In genomic region chr9:29428322-29428721, GRCm38 (mm10) we compare ENCODE assay signal across 10 mouse cellular contexts.
A peak's percentile ranks its signal among the peaks of the same experiment; 100 is the strongest.
DNase-seq lines count a peak whose midpoint lies in the region; ATAC-seq lines count a peak whose summit lies in the region.
"Had no signal": no experiment of that assay in that cellular context is flagged by ENCODE, and none has a peak within 500 bp of the region (broad histone marks: within the 10 kb centered on the region; RNA-seq: fewer than 3 reads in every experiment).

No protein-coding gene starts in this region.

- 17% methylated on average over 7 of the region's 7 CpGs for WGBS in heart, embryonic 13.5 days
- WGBS in limb, embryonic 13.5 days, result 11% methylated on average over 7 of the region's 7 CpGs

- H3K27me3 ChIP-seq in heart, embryonic 13.5 days (replicated peaks), result peaks cover 45% of the 10 kb centered on the region
- H3K27me3 ChIP-seq in limb, embryonic 13.5 days, result peaks cover 62% of the 10 kb centered on the region
- H3K27me3 ChIP-seq: liver, embryonic 15.5 days had no signal

- intact Hi-C loops in heart, postnatal 36 days (cut with DNase I), result no loop called here

- no peak for ATAC-seq in heart, embryonic 13.5 days (ENCODE audit: extremely low read depth, insufficient number of reproducible peaks, low FRiP score, low TSS enrichment)
- ATAC-seq in limb, embryonic 13.5 days (ENCODE audit: low FRiP score, low read depth), result peak; percentile 92
- ATAC-seq: Patski had no signal

- H3K4me2 ChIP-seq in heart, embryonic 13.5 days, result peak overlapping the region; percentile 25; the same call in 1 of the 2 replicates
- no peak overlapping the region for H3K4me2 ChIP-seq in limb, embryonic 13.5 days (replicated peaks)
- H3K4me2 ChIP-seq: liver, embryonic 15.5 days had no signal

- no peak for DNase-seq in heart, adult 8-10 months (ENCODE audit: low spot score)
- DNase-seq in embryo, embryonic 11.5 days (ENCODE audit: low read depth, low spot score), result peak; percentile 51
- DNase-seq in heart, postnatal 36 days, result peak; percentile 26 to 36
- DNase-seq in thymus, postnatal 14 days, result no peak
- DNase-seq in spleen, postnatal 36 days (ENCODE audit: low spot score in 2 of 2), result no peak
- DNase-seq in urinary bladder, postnatal 10 days (ENCODE audit: low spot score), result no peak

- no peaks in the 10 kb centered on the region for H3K9me3 ChIP-seq in heart, embryonic 13.5 days
- H3K9me3 ChIP-seq in limb, embryonic 13.5 days, result no peaks in the 10 kb centered on the region
- H3K9me3 ChIP-seq: liver, embryonic 15.5 days had no signal

- no peak overlapping the region for H3K27ac ChIP-seq in heart, embryonic 13.5 days (replicated peaks)
- 0 out of 2 replicates have a peak overlapping the region, but pooled peaks have one; percentile 28 for H3K27ac ChIP-seq in limb, embryonic 13.5 days
- H3K27ac ChIP-seq: liver, embryonic 15.5 days had no signal

- peaks cover 16% of the 10 kb centered on the region for H3K4me1 ChIP-seq in heart, embryonic 13.5 days
- H3K4me1 ChIP-seq in limb, embryonic 13.5 days, result peaks cover 14% of the 10 kb centered on the region
- H3K4me1 ChIP-seq: liver, embryonic 15.5 days had no signal

- no peaks in the 10 kb centered on the region for H3K36me3 ChIP-seq in heart, embryonic 13.5 days
- no peaks in the 10 kb centered on the region for H3K36me3 ChIP-seq in limb, embryonic 13.5 days
- H3K36me3 ChIP-seq: liver, embryonic 15.5 days had no signal

- no peak overlapping the region for H3K4me3 ChIP-seq in heart, embryonic 13.5 days
- H3K4me3 ChIP-seq in limb, embryonic 13.5 days, result no peak overlapping the region
- H3K4me3 ChIP-seq: liver, embryonic 15.5 days had no signal

- H3K9ac ChIP-seq in heart, embryonic 13.5 days, result no peak overlapping the region
- no peak overlapping the region for H3K9ac ChIP-seq in limb, embryonic 13.5 days
- H3K9ac ChIP-seq: liver, embryonic 15.5 days had no signal

Comparison
In these comparisons a context has a peak if more than half of its experiments do, and no peak if none do; other contexts are left out.
1. DNase-seq: peak in embryo, embryonic 11.5 days (single experiment) and heart, postnatal 36 days (2 of 2); none in heart, adult 8-10 months (single experiment), thymus, postnatal 14 days (single experiment), spleen, postnatal 36 days (0 of 2) and urinary bladder, postnatal 10 days (single experiment).